Mouse (Mus musculus): Measurements from ENCODE around the gene Gm12166. TPM values are rescaled to one million over a fixed set of nuclear protein-coding genes. Genes with fewer than 3 reads are reported as not detected.
A peak's percentile ranks its signal among the peaks of the same experiment; 100 is the strongest.

Gm12166 gene
- total and polyA plus RNA-seq, 2 experiments from 2014 or later: 8.3 to 10.6 TPM

- Histone ChIP-seq H3K4me3 (ENCODE audit: low read length) (no peak overlapping the region), H3K4me2 (ENCODE audit: low read depth, low read length) (no peak overlapping the region), H3K27ac (no peak overlapping the region), H3K36me3 (ENCODE audit: insufficient read depth, low read length) (no peaks in the 10 kb centered on the region), H3K9me3 (ENCODE audit: low read length) (no peaks in the 10 kb centered on the region), H3K27me3 (ENCODE audit: insufficient read depth, low read length) (no peaks in the 10 kb centered on the region), H3K9ac (replicated peaks; ENCODE audit: low read length) (no peak overlapping the region), H3K4me1 (ENCODE audit: insufficient read depth, low read length) (no peaks in the 10 kb centered on the region)
- 81% methylated on average over 17 of the region's 17 CpGs for WGBS
- ATAC-seq: no peak
- TF ChIP-seq CTCF (IDR thresholded peaks at IDR 0.05; ENCODE audit: low read depth): no peak
- no peak for DNase-seq (ENCODE audit: low spot score)
These were observed 21.9 kb upstream of the Gm12166 start for GRCm38 (mm10) chr11:46073850-46074688.

DNA sequence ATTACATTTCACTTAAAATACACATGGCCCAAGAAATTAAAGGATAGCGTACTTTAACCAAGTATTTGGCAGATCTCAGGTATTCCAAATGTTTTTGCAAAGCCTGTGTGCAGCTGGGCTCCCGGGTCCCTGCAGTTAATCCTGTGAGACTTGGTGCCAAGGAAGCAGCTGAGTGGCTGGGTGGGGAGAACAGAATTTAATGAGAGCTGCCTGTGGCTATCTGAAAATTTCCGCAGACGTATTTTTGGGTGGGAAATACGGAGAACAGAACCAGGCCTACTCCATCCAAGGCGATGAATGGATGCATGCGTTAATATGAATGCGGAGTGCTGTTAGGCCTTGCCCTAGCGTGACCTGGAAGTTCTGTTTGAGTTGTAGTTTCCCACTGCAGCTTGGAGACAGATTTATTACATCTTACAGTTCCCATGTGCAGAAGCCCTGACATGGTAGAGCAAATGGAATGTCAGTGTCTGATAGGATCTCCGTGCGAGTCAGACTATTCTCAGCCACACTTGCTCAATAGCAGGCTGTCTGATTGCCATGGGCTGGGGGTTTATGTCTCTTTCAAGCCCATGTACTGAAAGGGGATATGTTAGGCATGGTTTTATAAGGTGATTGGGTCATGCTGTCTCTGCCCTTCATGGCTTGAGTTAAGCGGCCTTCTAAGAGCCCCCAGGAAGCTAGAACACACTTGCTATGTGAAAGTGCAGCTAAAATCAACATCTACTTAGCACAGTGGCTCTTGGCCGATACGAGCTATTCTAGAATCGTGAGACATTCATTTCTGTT is 21.1 kb upstream of the Gm12166 start:
- H3K36me3 ChIP-seq (ENCODE audit: insufficient read depth, low read length): no peaks in the 10 kb centered on the region
- 72% methylated on average over 15 of the region's 15 CpGs for WGBS
- ATAC-seq: no peak
- H3K4me2 ChIP-seq (ENCODE audit: low read depth, low read length): no peak overlapping the region
- no peaks in the 10 kb centered on the region for H3K4me1 ChIP-seq (ENCODE audit: insufficient read depth, low read length)
- H3K27me3 ChIP-seq (ENCODE audit: insufficient read depth, low read length): no peaks in the 10 kb centered on the region
- no peaks in the 10 kb centered on the region for H3K9me3 ChIP-seq (ENCODE audit: low read length)
- no peak overlapping the region for H3K27ac ChIP-seq
- H3K9ac ChIP-seq (replicated peaks; ENCODE audit: low read length): no peak overlapping the region
- DNase-seq (ENCODE audit: low spot score): no peak
- TF ChIP-seq CTCF (IDR thresholded peaks at IDR 0.05; ENCODE audit: low read depth): no peak
- H3K4me3 ChIP-seq (ENCODE audit: low read length): no peak overlapping the region

GRCm38 (mm10) chr11:46072466-46073060 is 20.4 kb upstream of the Gm12166 start:
- Histone ChIP-seq H3K27ac (no peak overlapping the region), H3K4me2 (ENCODE audit: low read depth, low read length) (no peak overlapping the region), H3K9me3 (ENCODE audit: low read length) (no peaks in the 10 kb centered on the region), H3K9ac (replicated peaks; ENCODE audit: low read length) (no peak overlapping the region), H3K4me1 (ENCODE audit: insufficient read depth, low read length) (no peaks in the 10 kb centered on the region), H3K27me3 (ENCODE audit: insufficient read depth, low read length) (no peaks in the 10 kb centered on the region), H3K36me3 (ENCODE audit: insufficient read depth, low read length) (no peaks in the 10 kb centered on the region), H3K4me3 (ENCODE audit: low read length) (no peak overlapping the region)
- ATAC-seq: no peak
- 77% methylated on average over 8 of the region's 8 CpGs for WGBS
- no peak for TF ChIP-seq CTCF (IDR thresholded peaks at IDR 0.05; ENCODE audit: low read depth)
- DNase-seq (ENCODE audit: low spot score): no peak

GRCm38 (mm10) chr11:46070789-46071188 is 18.7 kb upstream of the Gm12166 start:
- 79% methylated on average over 8 of the region's 8 CpGs for WGBS
- Histone ChIP-seq H3K4me3 (ENCODE audit: low read length) (no peak overlapping the region), H3K36me3 (ENCODE audit: insufficient read depth, low read length) (no peaks in the 10 kb centered on the region), H3K9me3 (ENCODE audit: low read length) (no peaks in the 10 kb centered on the region), H3K4me1 (ENCODE audit: insufficient read depth, low read length) (no peaks in the 10 kb centered on the region), H3K27me3 (ENCODE audit: insufficient read depth, low read length) (no peaks in the 10 kb centered on the region), H3K9ac (replicated peaks; ENCODE audit: low read length) (no peak overlapping the region), H3K4me2 (ENCODE audit: low read depth, low read length) (no peak overlapping the region), H3K27ac (no peak overlapping the region)
- DNase-seq (ENCODE audit: low spot score): no peak
- ATAC-seq: no peak
- peak; percentile 13; the same call in 1 of the 2 replicates for TF ChIP-seq CTCF (IDR thresholded peaks at IDR 0.05; ENCODE audit: low read depth)

- Histone ChIP-seq H3K4me2 (ENCODE audit: low read depth, low read length) (no peak overlapping the region), H3K27ac (no peak overlapping the region), H3K4me3 (ENCODE audit: low read length) (no peak overlapping the region), H3K9ac (replicated peaks; ENCODE audit: low read length) (no peak overlapping the region), H3K36me3 (ENCODE audit: insufficient read depth, low read length) (no peaks in the 10 kb centered on the region), H3K9me3 (ENCODE audit: low read length) (no peaks in the 10 kb centered on the region), H3K27me3 (ENCODE audit: insufficient read depth, low read length) (no peaks in the 10 kb centered on the region), H3K4me1 (ENCODE audit: insufficient read depth, low read length) (0 out of 2 replicates have a peak, but pooled peaks cover 5% of the 10 kb centered on the region)
- DNase-seq (ENCODE audit: low spot score): no peak
- 83% methylated on average over 4 of the region's 4 CpGs for WGBS
- no peak for TF ChIP-seq CTCF (IDR thresholded peaks at IDR 0.05; ENCODE audit: low read depth)
- ATAC-seq: no peak
These were observed 18.0 kb upstream of the Gm12166 start for GRCm38 (mm10) chr11:46070161-46070560.

GRCm38 (mm10) chr11:46069408-46070003 is 17.4 kb upstream of the Gm12166 start:
- no peak overlapping the region for H3K9ac ChIP-seq (replicated peaks; ENCODE audit: low read length)
- no peak overlapping the region for H3K4me3 ChIP-seq (ENCODE audit: low read length)
- no peak for DNase-seq (ENCODE audit: low spot score)
- H3K4me2 ChIP-seq (ENCODE audit: low read depth, low read length): no peak overlapping the region
- WGBS: 33% methylated on average over 17 of the region's 17 CpGs
- H3K36me3 ChIP-seq (ENCODE audit: insufficient read depth, low read length): no peaks in the 10 kb centered on the region
- no peaks in the 10 kb centered on the region for H3K9me3 ChIP-seq (ENCODE audit: low read length)
- H3K4me1 ChIP-seq (ENCODE audit: insufficient read depth, low read length): 0 out of 2 replicates have a peak, but pooled peaks cover 7% of the 10 kb centered on the region
- H3K27me3 ChIP-seq (ENCODE audit: insufficient read depth, low read length): no peaks in the 10 kb centered on the region
- 0 out of 2 replicates have a peak, but pooled peaks have one; percentile 14 for ATAC-seq
- no peak overlapping the region; the same call in 1 of the 2 replicates for H3K27ac ChIP-seq
- no peak for TF ChIP-seq CTCF (IDR thresholded peaks at IDR 0.05; ENCODE audit: low read depth)

Data from hindbrain, postnatal 0 days (tissue).